Mouse (Mus musculus): ENCODE results near the gene Tepsin. TPM values are rescaled to one million over a fixed set of nuclear protein-coding genes. Genes with fewer than 3 reads are reported as not detected.

The Tepsin gene
- polyA plus RNA-seq, 1 experiment, result 10.3 TPM

- Histone ChIP-seq H3K4me3 (no peak overlapping the region), H3K36me3 (ENCODE audit: control insufficient read depth, insufficient read depth) (no peaks in the 10 kb centered on the region), H3K79me2 (ENCODE audit: control insufficient read depth, insufficient read depth) (no peaks in the 10 kb centered on the region), H3K27me3 (ENCODE audit: control insufficient read depth, insufficient read depth, insufficient read length) (no peaks in the 10 kb centered on the region), H3ac (ENCODE audit: control insufficient read depth, insufficient read length) (no peak overlapping the region), H3K4me2 (ENCODE audit: low read depth) (no peak overlapping the region)
- TF ChIP-seq REST (IDR thresholded peaks at IDR 0.05; ENCODE audit: insufficient read depth, insufficient read length) (no peak), MYOG (IDR thresholded peaks at IDR 0.05; ENCODE audit: control insufficient read depth in 1 of 3, insufficient read depth in 1 of 3, insufficient read length in 2 of 3, low read depth in 2 of 3) (no peak), SRF (IDR thresholded peaks at IDR 0.05; ENCODE audit: control insufficient read depth, insufficient read length, low read depth) (no peak), POLR2A (IDR thresholded peaks at IDR 0.05; ENCODE audit: insufficient read length, low read depth) (no peak), TCF3 (IDR thresholded peaks at IDR 0.05; ENCODE audit: insufficient read length, low read depth) (no peak), MYOD1 (IDR thresholded peaks at IDR 0.05; ENCODE audit: control insufficient read depth in 1 of 3, insufficient read length in 2 of 3, low read depth in 2 of 3) (no peak), CEBPB (IDR thresholded peaks at IDR 0.05; ENCODE audit: insufficient read depth, poor library complexity, severe bottlenecking) (no peak), MAX (IDR thresholded peaks at IDR 0.05; ENCODE audit: low read depth) (no peak), TCF12 (IDR thresholded peaks at IDR 0.05; ENCODE audit: insufficient read depth, poor library complexity, severe bottlenecking) (no peak), E2F4 (IDR thresholded peaks at IDR 0.05; ENCODE audit: insufficient read depth) (no peak), USF1 (IDR thresholded peaks at IDR 0.05; ENCODE audit: low read depth) (no peak), POLR2AphosphoS2 (IDR thresholded peaks at IDR 0.05; ENCODE audit: insufficient read length, low read depth) (no peak)
These were observed 25.4 kb downstream of the Tepsin start for GRCm38 (mm10) chr11:120072986-120073647.

GRCm38 (mm10) chr11:120071731-120072320, 26.7 kb downstream of the Tepsin start:
- Histone ChIP-seq H3K4me2 (ENCODE audit: low read depth) (no peak overlapping the region), H3K79me2 (ENCODE audit: control insufficient read depth, insufficient read depth) (no peaks in the 10 kb centered on the region), H3K4me3 (no peak overlapping the region), H3ac (ENCODE audit: control insufficient read depth, insufficient read length) (no peak overlapping the region), H3K27me3 (ENCODE audit: control insufficient read depth, insufficient read depth, insufficient read length) (no peaks in the 10 kb centered on the region), H3K36me3 (ENCODE audit: control insufficient read depth, insufficient read depth) (no peaks in the 10 kb centered on the region)
- TF ChIP-seq E2F4 (IDR thresholded peaks at IDR 0.05; ENCODE audit: insufficient read depth) (no peak), REST (IDR thresholded peaks at IDR 0.05; ENCODE audit: insufficient read depth, insufficient read length) (no peak), USF1 (IDR thresholded peaks at IDR 0.05; ENCODE audit: low read depth) (no peak), MYOD1 (IDR thresholded peaks at IDR 0.05; ENCODE audit: control insufficient read depth in 1 of 3, insufficient read length in 2 of 3, low read depth in 2 of 3) (no peak), TCF3 (IDR thresholded peaks at IDR 0.05; ENCODE audit: insufficient read length, low read depth) (no peak), TCF12 (IDR thresholded peaks at IDR 0.05; ENCODE audit: insufficient read depth, poor library complexity, severe bottlenecking) (no peak), SRF (IDR thresholded peaks at IDR 0.05; ENCODE audit: control insufficient read depth, insufficient read length, low read depth) (no peak), POLR2AphosphoS2 (IDR thresholded peaks at IDR 0.05; ENCODE audit: insufficient read length, low read depth) (no peak), POLR2A (IDR thresholded peaks at IDR 0.05; ENCODE audit: insufficient read length, low read depth) (no peak), CEBPB (IDR thresholded peaks at IDR 0.05; ENCODE audit: insufficient read depth, poor library complexity, severe bottlenecking) (no peak), MAX (IDR thresholded peaks at IDR 0.05; ENCODE audit: low read depth) (no peak), MYOG (IDR thresholded peaks at IDR 0.05; ENCODE audit: control insufficient read depth in 1 of 3, insufficient read depth in 1 of 3, insufficient read length in 2 of 3, low read depth in 2 of 3) (no peak)

GRCm38 (mm10) chr11:120071065-120071464, 27.5 kb downstream of the Tepsin start:
- no peaks in the 10 kb centered on the region for H3K36me3 ChIP-seq (ENCODE audit: control insufficient read depth, insufficient read depth)
- H3K79me2 ChIP-seq (ENCODE audit: control insufficient read depth, insufficient read depth), result no peaks in the 10 kb centered on the region
- TF ChIP-seq USF1 (IDR thresholded peaks at IDR 0.05; ENCODE audit: low read depth), result no peak
- TF ChIP-seq CEBPB (IDR thresholded peaks at IDR 0.05; ENCODE audit: insufficient read depth, poor library complexity, severe bottlenecking), result no peak
- no peak for TF ChIP-seq TCF3 (IDR thresholded peaks at IDR 0.05; ENCODE audit: insufficient read length, low read depth)
- TF ChIP-seq REST (IDR thresholded peaks at IDR 0.05; ENCODE audit: insufficient read depth, insufficient read length), result no peak
- no peak for TF ChIP-seq POLR2AphosphoS2 (IDR thresholded peaks at IDR 0.05; ENCODE audit: insufficient read length, low read depth)
- no peak for TF ChIP-seq MAX (IDR thresholded peaks at IDR 0.05; ENCODE audit: low read depth)
- TF ChIP-seq POLR2A (IDR thresholded peaks at IDR 0.05; ENCODE audit: insufficient read length, low read depth), result no peak
- no peak for TF ChIP-seq TCF12 (IDR thresholded peaks at IDR 0.05; ENCODE audit: insufficient read depth, poor library complexity, severe bottlenecking)
- TF ChIP-seq MYOG (IDR thresholded peaks at IDR 0.05; ENCODE audit: control insufficient read depth in 1 of 3, insufficient read depth in 1 of 3, insufficient read length in 2 of 3, low read depth in 2 of 3), result no peak
- TF ChIP-seq E2F4 (IDR thresholded peaks at IDR 0.05; ENCODE audit: insufficient read depth), result no peak
- no peak for TF ChIP-seq SRF (IDR thresholded peaks at IDR 0.05; ENCODE audit: control insufficient read depth, insufficient read length, low read depth)
- TF ChIP-seq MYOD1 (IDR thresholded peaks at IDR 0.05; ENCODE audit: control insufficient read depth in 1 of 3, insufficient read length in 2 of 3, low read depth in 2 of 3), result no peak
- H3K27me3 ChIP-seq (ENCODE audit: control insufficient read depth, insufficient read depth, insufficient read length), result no peaks in the 10 kb centered on the region
- H3ac ChIP-seq (ENCODE audit: control insufficient read depth, insufficient read length), result no peak overlapping the region
- H3K4me3 ChIP-seq, result no peak overlapping the region
- no peak overlapping the region for H3K4me2 ChIP-seq (ENCODE audit: low read depth)

GRCm38 (mm10) chr11:120070286-120070930, 28.1 kb downstream of the Tepsin start:
- Histone ChIP-seq H3K79me2 (ENCODE audit: control insufficient read depth, insufficient read depth) (no peaks in the 10 kb centered on the region), H3K27me3 (ENCODE audit: control insufficient read depth, insufficient read depth, insufficient read length) (no peaks in the 10 kb centered on the region), H3K36me3 (ENCODE audit: control insufficient read depth, insufficient read depth) (no peaks in the 10 kb centered on the region), H3K4me3 (no peak overlapping the region), H3K4me2 (ENCODE audit: low read depth) (no peak overlapping the region), H3ac (ENCODE audit: control insufficient read depth, insufficient read length) (no peak overlapping the region)
- TF ChIP-seq CEBPB (IDR thresholded peaks at IDR 0.05; ENCODE audit: insufficient read depth, poor library complexity, severe bottlenecking), result no peak
- no peak for TF ChIP-seq POLR2A (IDR thresholded peaks at IDR 0.05; ENCODE audit: insufficient read length, low read depth)
- no peak for TF ChIP-seq MYOD1 (IDR thresholded peaks at IDR 0.05; ENCODE audit: control insufficient read depth in 1 of 3, insufficient read length in 2 of 3, low read depth in 2 of 3)
- TF ChIP-seq USF1 (IDR thresholded peaks at IDR 0.05; ENCODE audit: low read depth), result no peak
- no peak for TF ChIP-seq TCF12 (IDR thresholded peaks at IDR 0.05; ENCODE audit: insufficient read depth, poor library complexity, severe bottlenecking)
- TF ChIP-seq TCF3 (IDR thresholded peaks at IDR 0.05; ENCODE audit: insufficient read length, low read depth), result no peak
- no peak for TF ChIP-seq SRF (IDR thresholded peaks at IDR 0.05; ENCODE audit: control insufficient read depth, insufficient read length, low read depth)
- TF ChIP-seq E2F4 (IDR thresholded peaks at IDR 0.05; ENCODE audit: insufficient read depth), result no peak

Measured in myocyte (in vitro differentiated cells).